Mouse (Mus musculus) testis, postnatal 10 days (tissue): ENCODE measurements at regions not wholly inside any gene's neighbourhood (a gene's known extent, or its start where the extent isn't known, plus 50 kb on each side); places are given as distances from the start of the nearest gene placed in this dataset.
A peak's percentile ranks its signal among the peaks of the same experiment; 100 is the strongest.

Experiments
- DNase-seq: peaks from one replicate; pipeline ENCODE4 v3.0.0; 2021; ENCODE audit warnings: low spot score

DNA sequence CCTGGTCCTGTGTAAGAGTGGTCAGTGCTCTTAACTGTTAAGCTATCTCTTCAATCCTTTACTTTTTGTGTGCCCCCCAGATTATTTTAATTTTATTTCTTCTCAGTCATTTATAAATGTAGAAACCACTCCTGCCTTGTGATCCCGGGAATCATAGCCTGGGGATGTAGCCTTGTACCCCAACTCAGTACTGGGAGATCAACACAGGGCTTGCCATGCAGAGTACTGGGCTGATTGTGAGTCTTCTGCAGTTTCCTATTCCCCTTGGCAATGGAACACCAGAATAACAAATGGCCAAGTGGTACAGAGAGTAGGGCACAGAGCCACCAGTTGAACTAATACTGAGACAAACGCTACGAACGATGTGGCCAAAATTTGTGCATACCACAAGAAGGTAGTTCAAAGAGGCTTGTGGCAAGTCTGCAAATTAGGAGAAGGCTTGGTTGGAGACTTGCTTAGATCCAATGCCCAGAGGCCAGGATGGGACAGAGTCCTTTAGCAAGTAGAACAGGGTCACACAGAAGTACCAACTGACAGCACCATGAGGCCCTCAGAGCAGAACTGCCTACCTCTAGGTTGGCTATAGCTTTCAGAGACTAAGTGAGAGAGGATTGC lies 151.9 kb downstream of the Qrsl1 start:
- DNase-seq, result no peak

DNA sequence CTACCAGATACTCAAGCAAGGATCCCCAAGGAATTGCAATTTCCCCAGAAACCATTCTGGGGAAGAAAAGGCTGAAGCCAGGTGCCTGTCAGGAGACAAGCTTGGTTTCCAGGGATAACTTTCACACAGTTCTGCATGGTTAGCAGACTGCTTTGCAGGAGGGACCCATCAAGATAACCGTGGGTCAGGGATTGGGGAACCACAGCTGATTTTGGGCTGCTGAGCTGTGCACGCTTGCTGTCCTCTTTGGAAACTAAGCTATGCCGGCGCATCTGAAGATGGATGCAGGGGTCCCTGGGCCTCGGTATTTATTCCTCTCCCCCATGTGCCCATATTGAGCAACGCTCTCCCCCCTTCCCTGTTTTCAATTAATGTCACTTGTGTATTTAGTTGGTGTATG lies 151.1 kb downstream of the Qrsl1 start:
- DNase-seq, result no peak

DNA sequence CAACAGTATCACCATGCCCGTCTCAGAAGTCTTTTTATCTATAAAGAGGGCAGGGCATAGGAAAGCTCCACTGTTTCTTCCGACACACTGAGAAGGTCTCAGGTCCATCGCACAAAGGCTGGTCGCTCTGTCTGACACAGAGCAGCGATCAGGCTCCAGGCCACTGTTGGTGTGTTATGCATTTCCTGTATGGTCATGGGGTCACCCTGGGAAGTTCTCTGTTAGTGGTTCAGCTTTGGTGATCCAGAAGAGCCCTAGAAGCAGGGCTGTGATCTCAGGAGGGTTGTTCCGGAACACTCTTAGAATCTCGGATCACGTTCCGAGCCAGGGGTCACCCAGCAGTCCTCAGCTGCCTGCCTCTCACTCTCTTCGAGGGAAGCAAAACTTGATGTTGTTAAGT lies 150.7 kb downstream of the Qrsl1 start:
- no peak for DNase-seq

DNA sequence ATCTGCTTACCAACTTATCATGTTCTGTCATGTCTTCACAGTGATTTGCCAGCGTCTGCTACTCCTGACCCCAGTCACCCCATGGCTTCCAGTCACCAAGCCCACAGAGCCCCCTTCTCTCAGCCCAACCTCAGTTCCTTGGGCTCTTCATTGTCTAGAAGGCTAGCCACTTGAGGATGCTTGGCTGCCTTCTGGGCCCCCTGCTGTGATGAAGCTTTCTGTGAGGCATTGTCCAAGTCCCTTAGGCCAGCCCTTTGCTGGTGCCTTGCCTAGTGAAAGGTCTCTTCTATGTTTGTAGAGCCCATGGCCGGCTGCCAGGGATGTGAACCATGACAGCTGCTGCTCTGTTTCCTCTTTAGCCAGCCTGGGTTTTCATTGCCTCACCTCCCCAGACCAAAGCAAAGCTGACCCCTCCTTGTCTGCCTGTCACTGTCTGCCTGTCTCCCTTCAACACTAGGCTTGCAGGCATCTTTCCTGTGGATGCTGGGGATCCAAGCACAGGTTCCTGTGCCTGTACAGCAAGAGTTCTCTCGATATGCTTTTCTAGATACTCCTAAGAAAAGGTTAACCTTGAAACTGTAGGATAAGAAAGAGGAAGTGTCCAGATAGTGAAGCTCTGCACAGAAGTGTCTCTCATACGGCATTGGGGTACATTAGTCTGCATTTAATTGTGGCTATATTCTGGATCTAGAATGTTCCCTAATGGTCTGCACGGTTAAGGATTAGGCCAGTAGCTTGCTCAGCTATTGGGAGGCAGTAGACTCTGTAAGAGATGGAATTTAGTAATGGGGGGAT lies 149.5 kb downstream of the Qrsl1 start:
- DNase-seq, result peak; percentile 60

DNA sequence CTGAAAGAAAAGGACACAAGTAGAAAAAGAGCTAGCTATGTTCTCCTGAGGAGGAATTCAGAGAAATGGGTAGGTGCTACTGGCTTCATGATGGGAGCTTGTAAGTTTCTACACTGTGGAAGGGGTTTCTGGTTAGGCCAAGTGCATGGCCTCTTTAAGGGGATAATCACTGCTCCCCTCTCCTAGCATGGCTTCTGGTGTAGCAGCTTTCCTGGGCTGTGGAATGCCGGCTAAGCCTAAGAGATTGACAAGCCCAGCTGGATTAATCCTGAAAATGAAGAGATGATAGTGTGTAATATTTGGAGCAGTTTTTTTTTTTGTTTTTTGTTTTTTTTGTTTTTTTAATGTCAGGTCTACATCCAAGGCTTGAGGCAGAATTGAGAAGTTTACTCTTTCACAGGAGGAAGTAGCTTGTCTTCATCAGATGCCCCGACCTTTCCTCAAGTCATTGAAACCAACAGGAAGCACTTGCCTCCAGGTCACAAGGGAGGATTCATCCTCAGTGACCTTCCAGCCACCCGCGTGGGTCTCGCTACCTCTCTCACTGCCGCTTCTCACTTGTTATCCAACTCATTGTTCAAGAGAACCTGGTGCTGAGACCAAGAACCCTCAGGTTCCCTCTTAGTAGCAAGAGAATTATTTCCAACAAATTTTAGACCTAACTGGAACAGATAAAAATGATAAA lies 144.5 kb downstream of the Qrsl1 start:
- DNase-seq, result no peak

DNA sequence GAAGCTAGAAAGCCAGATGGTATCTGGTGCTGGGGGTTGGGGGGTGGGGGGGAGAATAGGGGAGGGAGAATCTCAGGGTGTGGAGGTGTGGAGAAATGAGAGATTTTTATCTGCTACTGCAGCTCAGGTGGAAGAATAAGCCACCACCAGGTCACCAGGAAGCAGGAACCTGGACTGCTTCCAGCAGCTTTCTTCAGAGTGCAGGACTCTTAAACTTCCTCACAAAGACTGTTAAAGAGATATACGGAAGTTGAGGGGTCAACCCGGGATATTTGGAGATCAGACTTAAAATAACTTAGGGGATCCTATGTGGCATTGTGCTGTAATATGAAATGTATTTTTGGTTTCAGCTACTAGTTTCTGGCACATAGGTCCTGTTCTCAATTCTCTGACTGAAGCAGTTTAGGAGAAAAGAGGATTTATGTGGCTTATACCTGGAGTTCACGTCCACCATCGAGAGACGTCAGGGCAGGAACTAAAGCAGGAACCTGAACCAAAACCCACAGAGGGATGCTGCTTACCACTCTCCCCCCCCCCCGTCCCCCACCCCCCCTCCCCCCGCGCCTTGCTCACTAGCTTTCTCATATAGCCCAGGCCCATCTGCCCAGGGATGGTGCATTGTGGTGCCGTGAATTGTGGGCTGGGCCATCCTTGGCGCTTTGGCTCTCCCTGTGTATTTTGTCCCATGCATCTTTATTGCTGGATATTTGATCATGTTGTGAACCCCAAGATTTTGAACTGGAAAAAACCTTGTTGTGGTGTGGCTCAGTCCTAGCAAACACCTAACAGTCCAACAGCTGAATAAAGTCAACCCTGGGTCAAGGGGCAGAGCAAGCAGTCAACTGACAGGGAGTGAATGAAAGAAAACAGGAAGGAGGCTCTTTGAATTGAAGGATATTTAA lies 143.2 kb downstream of the Qrsl1 start:
- no peak for DNase-seq

DNA sequence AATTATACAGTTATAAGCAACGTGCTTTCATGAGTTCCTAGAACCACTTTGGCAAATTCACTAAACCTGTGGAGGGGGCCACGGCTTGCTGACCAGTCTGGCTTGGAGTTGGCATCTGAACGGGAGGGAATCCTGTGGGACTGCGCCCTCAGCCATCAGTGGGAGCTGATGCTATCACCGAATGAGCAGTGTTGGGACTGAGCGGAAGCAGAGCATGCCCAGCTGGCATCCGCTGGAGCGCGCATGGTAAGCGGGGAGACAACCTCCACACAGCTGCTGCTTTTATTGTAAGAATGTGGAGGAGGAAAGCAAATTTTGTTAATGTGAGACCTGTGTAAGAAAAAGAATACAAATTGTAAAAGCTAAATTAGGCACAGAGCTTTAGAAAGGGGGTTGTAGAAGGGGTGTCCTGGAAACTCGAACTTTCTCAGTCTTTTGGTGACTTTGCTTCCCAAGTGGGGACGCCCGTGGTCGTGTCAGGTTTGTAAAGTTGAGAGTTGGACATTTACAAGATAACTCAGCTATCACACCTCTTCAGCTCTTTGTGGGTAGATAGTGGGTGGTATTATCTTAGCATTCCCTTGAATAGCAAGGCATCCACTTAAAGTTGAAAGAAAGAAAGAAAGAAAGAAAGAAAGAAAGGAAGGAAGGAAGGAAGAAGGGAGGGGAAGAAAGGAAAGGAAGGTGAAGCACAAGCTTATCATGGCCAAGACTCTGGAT lies 142.2 kb downstream of the Qrsl1 start:
- DNase-seq, result no peak

DNA sequence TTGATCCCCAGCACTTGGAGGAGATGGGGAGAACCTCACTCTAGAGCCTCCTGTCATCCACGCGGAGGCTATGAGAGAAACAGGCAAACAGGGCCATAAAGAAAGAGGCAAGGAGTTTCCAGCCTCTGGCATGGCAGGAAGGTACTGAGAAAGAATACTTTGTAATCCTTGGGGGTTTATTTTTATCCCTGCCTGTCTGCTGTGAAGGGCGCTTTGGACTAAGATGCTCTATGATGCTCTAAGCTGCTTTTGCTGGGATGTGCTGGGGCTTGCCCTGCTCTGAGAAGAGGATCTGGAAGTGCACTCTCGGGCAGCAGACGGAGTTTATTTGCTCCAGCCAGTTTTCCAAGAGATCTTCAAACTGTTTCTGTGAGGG lies 141.7 kb downstream of the Qrsl1 start:
- DNase-seq, result no peak

DNA sequence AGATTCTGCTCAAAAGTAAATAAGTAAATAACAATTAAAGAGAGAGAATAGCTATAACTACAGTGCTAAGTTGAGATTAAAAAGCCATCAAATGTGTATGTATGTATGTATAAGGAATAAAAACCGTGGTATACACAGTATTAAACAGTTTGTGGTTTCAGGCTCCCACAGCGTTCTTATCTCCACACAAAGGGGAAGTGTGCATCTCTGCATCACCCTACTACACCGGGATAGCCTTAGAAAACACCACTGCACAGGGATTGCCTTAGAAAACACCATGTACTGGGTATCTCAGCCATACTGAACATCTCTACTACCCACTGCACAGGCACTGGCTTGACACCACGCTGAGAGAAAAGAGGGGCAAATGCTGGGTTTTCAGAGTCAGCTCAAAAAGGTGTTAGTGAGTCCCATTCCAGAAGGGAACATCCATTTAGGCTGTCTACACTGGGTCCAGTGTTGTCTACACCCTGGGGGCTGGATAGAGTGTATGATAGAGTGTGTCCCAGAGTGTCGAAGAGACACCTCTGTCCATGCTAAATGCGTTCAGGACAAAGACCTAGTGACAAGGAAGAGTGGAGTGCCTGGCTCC lies 139.5 kb downstream of the Qrsl1 start:
- DNase-seq, result no peak

DNA sequence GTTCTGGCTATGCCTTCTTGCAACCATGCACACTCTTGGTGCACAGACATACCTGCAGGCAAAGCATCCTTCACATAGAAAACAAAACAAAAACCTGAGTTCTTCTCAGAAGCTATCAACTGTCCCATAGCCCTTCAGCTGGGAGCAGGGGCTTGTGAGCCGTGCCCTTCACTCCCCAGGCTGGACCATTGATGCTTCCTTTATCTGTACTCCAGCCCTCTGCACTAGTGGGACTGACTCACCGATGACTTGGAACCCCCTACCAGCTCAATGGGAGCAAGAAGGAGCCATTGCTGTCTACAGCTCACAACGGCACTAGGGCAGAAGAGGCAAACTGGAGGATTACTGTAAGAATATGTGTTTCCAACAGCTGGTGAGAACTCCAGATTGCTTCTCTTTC lies 137.0 kb downstream of the Qrsl1 start:
- DNase-seq, result no peak

DNA sequence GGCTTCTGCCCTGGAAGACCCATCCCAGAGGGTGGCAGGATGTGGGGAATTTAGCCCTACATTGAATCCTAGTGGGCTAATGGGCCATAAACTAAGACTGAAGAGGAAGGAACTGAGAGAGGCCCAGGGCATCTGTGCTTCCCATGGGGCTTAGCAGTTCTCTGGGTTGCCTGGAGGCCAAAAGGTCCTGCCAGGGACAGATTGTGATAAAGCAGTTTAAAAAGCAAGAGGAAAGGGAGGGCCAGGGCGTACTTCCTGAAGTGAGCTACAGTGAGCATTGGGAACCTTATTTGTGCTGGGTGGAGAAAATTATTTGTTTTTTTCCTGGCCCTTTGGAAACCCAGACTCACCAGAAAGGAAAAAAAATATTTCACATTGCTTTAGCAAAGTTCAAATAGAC lies 136.3 kb downstream of the Qrsl1 start:
- no peak for DNase-seq

DNA sequence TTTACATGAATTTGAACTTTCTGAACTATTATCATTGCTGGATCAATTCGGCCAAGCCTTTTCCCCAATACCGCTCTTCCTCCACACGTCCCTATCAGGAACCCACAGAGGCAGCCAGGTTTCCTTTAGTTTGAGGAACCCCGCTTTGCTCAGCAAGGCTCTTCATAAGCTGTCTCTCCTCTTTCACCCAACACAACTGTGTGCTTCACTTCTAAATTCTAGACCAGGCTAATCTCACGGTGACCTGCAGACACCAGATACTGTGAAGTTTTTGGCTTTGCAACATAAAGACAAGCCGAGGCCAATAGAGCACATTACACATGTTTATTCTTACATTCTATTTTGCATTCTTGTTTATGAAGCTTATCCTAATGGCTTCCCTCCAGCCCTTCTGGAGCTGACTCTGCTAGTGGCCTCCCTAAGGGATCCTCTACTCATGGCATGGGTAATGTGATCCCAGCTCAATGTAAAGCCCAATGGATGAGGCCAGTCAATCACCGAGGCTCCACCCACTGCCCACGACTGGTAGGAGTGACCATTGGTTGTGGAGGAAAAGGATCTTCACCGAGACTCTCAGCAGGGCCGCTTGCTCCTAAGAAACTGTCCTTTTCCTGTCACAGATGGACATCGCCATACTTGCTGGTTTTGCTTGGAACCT lies 135.6 kb downstream of the Qrsl1 start:
- no peak for DNase-seq

DNA sequence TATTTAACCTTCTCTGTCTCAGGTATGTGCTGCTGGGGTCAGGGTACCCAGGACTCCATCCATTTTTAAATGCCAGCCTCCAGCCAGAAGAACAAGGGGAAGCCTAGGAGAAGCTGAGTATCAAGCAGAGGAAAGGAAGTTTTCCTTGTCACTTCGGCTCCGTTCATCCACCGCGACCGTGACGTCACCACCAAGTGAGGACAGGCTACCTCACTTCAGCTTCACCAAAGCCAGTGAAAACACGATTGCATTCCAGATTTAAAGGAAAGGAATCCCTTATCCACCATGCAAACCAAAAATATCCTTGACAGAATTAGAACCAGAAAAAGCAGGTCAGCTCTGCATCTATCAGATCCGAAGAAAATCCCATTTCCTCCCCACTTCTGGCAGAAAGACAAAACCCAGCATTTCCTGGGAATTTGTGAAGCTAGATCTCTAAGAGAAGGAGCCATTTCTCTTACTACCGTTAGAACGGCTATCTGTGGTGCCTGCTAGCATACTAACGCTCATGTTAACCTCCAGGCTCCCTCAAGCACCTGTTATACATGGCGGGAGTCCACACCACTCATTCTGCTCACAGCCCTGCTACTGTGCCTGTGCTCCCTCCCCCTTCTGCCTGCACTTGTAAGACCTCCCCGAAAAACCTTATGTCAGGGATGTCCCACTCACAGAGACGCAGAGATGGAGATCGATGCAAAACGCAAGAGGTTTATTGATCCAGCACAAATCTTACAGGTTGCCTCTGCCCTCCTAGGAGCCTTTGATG lies 133.4 kb downstream of the Qrsl1 start:
- no peak for DNase-seq

DNA sequence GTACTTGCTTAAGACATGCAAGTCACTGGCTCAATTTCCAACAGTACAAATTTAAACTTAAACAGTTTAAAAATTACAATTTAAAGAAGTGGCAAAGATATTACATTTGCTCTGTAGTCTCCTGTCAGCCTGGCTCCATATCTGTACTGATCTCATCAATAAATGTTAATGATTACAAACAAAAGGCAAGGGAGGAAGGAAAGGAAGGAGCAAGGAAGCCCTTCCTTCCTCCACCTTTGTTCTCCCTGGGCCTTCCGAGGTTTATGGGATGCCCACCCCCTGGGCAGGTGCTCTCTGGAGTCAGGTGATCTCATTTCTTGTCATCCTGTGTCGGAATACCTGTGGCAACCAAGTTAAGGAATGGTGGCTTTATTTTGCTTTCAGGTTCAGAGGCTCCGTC lies 132.5 kb downstream of the Qrsl1 start:
- DNase-seq, result no peak

DNA sequence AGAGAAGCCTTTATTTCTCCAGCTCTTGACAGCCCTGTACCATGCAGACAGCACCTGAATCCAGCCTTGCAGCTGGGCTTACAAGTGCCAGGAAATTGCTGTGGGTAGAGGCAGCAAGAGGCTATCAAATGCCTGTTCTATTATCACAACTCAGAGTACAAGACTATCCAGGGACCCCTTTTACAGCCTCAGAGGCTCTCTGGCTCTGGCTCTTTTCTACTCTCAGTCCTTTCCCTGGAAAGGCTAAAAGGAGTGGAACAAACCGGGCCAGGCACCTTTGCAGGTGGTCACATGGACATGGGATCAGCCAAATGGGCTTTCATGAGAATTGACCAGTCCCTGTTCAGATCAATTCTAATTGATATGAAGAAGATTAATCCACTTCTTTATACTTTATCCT lies 125.7 kb downstream of the Qrsl1 start:
- DNase-seq, result no peak

DNA sequence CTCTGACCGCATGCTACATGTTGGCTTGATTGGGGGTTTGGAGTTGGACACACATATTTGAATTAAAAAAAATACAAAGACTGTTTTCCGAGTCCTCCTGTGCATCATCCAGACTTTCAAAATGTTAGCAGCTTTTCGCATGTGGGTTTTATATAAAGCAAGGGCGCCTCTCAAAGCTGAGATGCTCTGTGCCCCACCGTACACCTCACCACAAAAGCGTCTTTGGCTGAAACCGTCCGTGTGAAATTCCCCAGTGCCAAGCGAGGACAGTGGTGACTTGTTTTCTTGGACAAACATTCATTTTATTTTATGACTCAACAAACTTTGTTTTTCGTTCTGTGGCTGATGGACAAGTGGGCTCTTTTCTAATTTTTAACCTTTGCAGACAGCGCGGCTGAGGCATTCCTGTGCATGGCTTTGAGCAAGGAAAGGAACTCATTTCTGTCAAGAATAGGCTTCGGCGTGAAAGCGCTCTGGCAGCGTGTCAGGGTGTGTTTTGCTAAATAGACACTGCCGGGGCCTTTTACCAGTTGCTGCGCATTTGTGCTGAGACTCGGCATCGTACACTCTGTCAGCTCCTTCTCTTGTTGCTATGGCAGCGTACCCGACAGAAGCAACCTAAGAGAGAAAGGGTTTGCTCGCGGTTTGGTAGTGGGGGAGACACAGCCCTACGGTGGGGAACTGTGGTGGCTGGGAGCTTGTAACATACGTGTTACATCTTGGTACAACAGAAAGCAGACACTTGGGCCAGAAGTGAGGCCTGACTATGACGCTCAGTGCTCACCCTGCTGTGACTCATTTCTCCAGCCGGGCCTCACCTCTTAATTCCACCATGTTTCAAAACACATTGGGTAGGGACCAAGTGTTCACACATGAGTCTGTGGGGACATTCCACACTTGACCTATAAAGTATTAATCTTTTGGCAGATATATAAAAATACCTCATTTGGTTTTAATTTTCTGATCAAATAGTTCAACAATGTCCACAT lies 123.6 kb downstream of the Qrsl1 start:
- no peak for DNase-seq

DNA sequence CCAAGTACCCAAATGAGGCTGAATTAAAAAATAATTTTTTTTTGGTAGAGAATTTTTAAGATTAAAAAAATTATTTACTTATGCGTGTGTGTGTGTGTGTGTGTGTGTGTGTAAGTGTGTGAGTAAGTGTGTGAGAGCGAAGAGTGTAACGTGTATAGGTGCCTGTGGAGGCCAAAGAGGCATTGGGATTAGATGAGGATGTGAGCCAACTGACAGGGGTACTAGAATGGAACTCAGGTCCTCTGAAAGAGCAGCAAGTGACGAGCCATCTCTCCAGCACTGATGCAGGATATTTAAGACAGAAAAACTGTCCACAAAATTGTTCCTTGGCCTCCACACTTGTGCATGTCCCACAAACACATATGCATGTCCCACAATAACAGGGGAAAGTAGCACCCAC lies 121.0 kb downstream of the Qrsl1 start:
- no peak for DNase-seq

DNA sequence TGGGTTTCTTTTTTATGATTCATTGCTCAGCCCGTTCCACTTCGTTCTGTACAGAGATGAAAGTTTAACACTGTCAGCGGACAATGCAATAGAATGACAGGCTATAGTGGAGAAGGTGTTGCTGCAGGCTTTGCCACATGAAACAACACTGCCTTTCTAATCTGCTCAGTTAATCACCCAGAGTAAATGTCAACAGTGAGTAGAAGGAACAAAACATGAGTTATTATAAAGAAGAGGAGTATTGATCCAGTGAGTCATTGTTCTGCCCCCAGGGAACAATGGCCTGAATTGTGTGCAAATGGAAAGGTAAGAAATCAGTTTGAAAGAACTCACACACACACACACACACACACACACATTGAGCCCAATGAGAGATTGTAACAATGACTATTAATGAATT lies 118.2 kb downstream of the Qrsl1 start:
- DNase-seq, result no peak

DNA sequence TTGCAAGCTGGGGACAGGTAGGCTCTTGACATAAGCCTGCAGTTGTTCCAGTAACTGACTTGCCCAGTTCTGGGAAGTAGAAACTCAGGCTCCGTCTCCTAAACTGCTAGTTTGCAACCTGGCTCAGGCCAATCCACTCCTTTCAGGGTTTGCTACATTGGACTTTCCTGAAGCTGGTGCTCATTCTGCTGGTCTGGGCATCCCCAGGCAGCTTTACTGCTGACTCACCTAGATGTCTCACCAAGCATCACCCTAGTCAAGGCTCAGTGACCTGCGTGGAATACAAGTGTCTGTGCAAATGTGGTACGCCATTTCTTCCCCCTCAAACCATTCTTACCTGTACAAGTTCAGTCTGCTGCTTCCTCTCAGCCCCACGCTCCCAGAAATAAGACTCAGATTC lies 110.8 kb downstream of the Qrsl1 start:
- no peak for DNase-seq
